Mouse (Mus musculus): ENCODE data around the gene Gnat2. TPM values are rescaled to one million over a fixed set of nuclear protein-coding genes. Genes with fewer than 3 reads are reported as not detected.

Gnat2 gene
- total and polyA plus RNA-seq, 3 experiments: 0.11 TPM; not detected in 2

GRCm38 (mm10) chr3:108069231-108069870 is 23.2 kb upstream of the Gnat2 start:
- intact Hi-C loops (cut with DNase I): no loop called here
- Histone ChIP-seq H3K9ac (ENCODE audit: low read depth, low read length) (no peak overlapping the region), H3K79me2 (replicated peaks; ENCODE audit: control insufficient read depth, insufficient read depth, low read length) (no peaks in the 10 kb centered on the region), H3K27me3 (ENCODE audit: control insufficient read depth, insufficient read depth, low read length) (no peaks in the 10 kb centered on the region), H3K36me3 (ENCODE audit: control insufficient read depth, insufficient read depth, low read length) (no peaks in the 10 kb centered on the region), H3K27ac (no peak overlapping the region; the same call in 1 of the 2 replicates), H3K4me3 (no peak overlapping the region), H3K4me1 (ENCODE audit: control insufficient read depth, insufficient read depth, low read length) (no peaks in the 10 kb centered on the region; the same call in 1 of the 2 replicates)
- peak in 1 of 2 experiments; percentile 46 for DNase-seq
- WGBS: 56% methylated on average over 13 of the region's 13 CpGs
- TF ChIP-seq CTCF (IDR thresholded peaks at IDR 0.05) (no peak), EP300 (IDR thresholded peaks at IDR 0.05; ENCODE audit: insufficient read depth, low read depth, low read length) (no peak), POLR2A (IDR thresholded peaks at IDR 0.05; ENCODE audit: insufficient read depth, low read depth, low read length) (0 out of 2 replicates have a peak, but pooled peaks have one; percentile 24)

GRCm38 (mm10) chr3:108070295-108071293 is 22.0 kb upstream of the Gnat2 start:
- H3K79me2 ChIP-seq (replicated peaks; ENCODE audit: control insufficient read depth, insufficient read depth, low read length): no peaks in the 10 kb centered on the region
- no peaks in the 10 kb centered on the region for H3K27me3 ChIP-seq (ENCODE audit: control insufficient read depth, insufficient read depth, low read length)
- H3K36me3 ChIP-seq (ENCODE audit: control insufficient read depth, insufficient read depth, low read length): no peaks in the 10 kb centered on the region
- H3K4me3 ChIP-seq: no peak overlapping the region
- no peak overlapping the region for H3K9ac ChIP-seq (ENCODE audit: low read depth, low read length)
- 59% methylated on average over 10 of the region's 10 CpGs for WGBS
- no peak overlapping the region for H3K27ac ChIP-seq
- DNase-seq: peak; percentile 66 to 84
- intact Hi-C loops (cut with DNase I): loop anchor here (1.0 to 5.0 kb wide), 2 partner anchors 78 to 132 kb away; partner anchors contain the start of gene Cyb561d1
- TF ChIP-seq EP300 (IDR thresholded peaks at IDR 0.05; ENCODE audit: insufficient read depth, low read depth, low read length): 0 out of 2 replicates have a peak, but pooled peaks have one; percentile 11
- TF ChIP-seq CTCF (IDR thresholded peaks at IDR 0.05): no peak
- TF ChIP-seq POLR2A (IDR thresholded peaks at IDR 0.05; ENCODE audit: insufficient read depth, low read depth, low read length): no peak
- H3K4me1 ChIP-seq (ENCODE audit: control insufficient read depth, insufficient read depth, low read length): no peaks in the 10 kb centered on the region; the same call in 1 of the 2 replicates

GRCm38 (mm10) chr3:108072983-108073569 is 19.5 kb upstream of the Gnat2 start:
- no peak for DNase-seq
- 73% methylated on average over 10 of the region's 10 CpGs for WGBS
- no peaks in the 10 kb centered on the region; the same call in 1 of the 2 replicates for H3K4me1 ChIP-seq (ENCODE audit: control insufficient read depth, insufficient read depth, low read length)
- H3K79me2 ChIP-seq (replicated peaks; ENCODE audit: control insufficient read depth, insufficient read depth, low read length): no peaks in the 10 kb centered on the region
- TF ChIP-seq POLR2A (IDR thresholded peaks at IDR 0.05; ENCODE audit: insufficient read depth, low read depth, low read length) (no peak), CTCF (IDR thresholded peaks at IDR 0.05) (no peak), EP300 (IDR thresholded peaks at IDR 0.05; ENCODE audit: insufficient read depth, low read depth, low read length) (no peak)
- intact Hi-C loops (cut with DNase I): loop anchor here (5.0 kb wide), 1 partner anchor 129 kb away; the partner anchor contains the start of gene Cyb561d1
- no peak overlapping the region for H3K9ac ChIP-seq (ENCODE audit: low read depth, low read length)
- no peak overlapping the region for H3K4me3 ChIP-seq
- H3K27ac ChIP-seq: no peak overlapping the region
- H3K27me3 ChIP-seq (ENCODE audit: control insufficient read depth, insufficient read depth, low read length): no peaks in the 10 kb centered on the region
- H3K36me3 ChIP-seq (ENCODE audit: control insufficient read depth, insufficient read depth, low read length): no peaks in the 10 kb centered on the region

GRCm38 (mm10) chr3:108076836-108077235 is 15.8 kb upstream of the Gnat2 start:
- Histone ChIP-seq H3K36me3 (ENCODE audit: control insufficient read depth, insufficient read depth, low read length) (no peaks in the 10 kb centered on the region), H3K4me1 (ENCODE audit: control insufficient read depth, insufficient read depth, low read length) (no peaks in the 10 kb centered on the region), H3K9ac (ENCODE audit: low read depth, low read length) (no peak overlapping the region), H3K4me3 (no peak overlapping the region), H3K79me2 (replicated peaks; ENCODE audit: control insufficient read depth, insufficient read depth, low read length) (no peaks in the 10 kb centered on the region), H3K27me3 (ENCODE audit: control insufficient read depth, insufficient read depth, low read length) (no peaks in the 10 kb centered on the region), H3K27ac (no peak overlapping the region)
- no peak for DNase-seq
- WGBS: 94% methylated on average over 9 of the region's 9 CpGs
- no peak for TF ChIP-seq CTCF (IDR thresholded peaks at IDR 0.05)
- TF ChIP-seq EP300 (IDR thresholded peaks at IDR 0.05; ENCODE audit: insufficient read depth, low read depth, low read length): no peak
- TF ChIP-seq POLR2A (IDR thresholded peaks at IDR 0.05; ENCODE audit: insufficient read depth, low read depth, low read length): no peak
- intact Hi-C loops (cut with DNase I): no loop called here

- no peaks in the 10 kb centered on the region for H3K27me3 ChIP-seq (ENCODE audit: control insufficient read depth, insufficient read depth, low read length)
- peaks cover 8% of the 10 kb centered on the region; the same call in 1 of the 2 replicates for H3K4me1 ChIP-seq (ENCODE audit: control insufficient read depth, insufficient read depth, low read length)
- DNase-seq: no peak
- no peak overlapping the region for H3K27ac ChIP-seq
- no peaks in the 10 kb centered on the region for H3K79me2 ChIP-seq (replicated peaks; ENCODE audit: control insufficient read depth, insufficient read depth, low read length)
- WGBS: 57% methylated on average over 4 of the region's 4 CpGs
- H3K4me3 ChIP-seq: no peak overlapping the region
- intact Hi-C loops (cut with DNase I): no loop called here
- no peak overlapping the region for H3K9ac ChIP-seq (ENCODE audit: low read depth, low read length)
- H3K36me3 ChIP-seq (ENCODE audit: control insufficient read depth, insufficient read depth, low read length): no peaks in the 10 kb centered on the region
- TF ChIP-seq EP300 (IDR thresholded peaks at IDR 0.05; ENCODE audit: insufficient read depth, low read depth, low read length) (no peak), POLR2A (IDR thresholded peaks at IDR 0.05; ENCODE audit: insufficient read depth, low read depth, low read length) (no peak), CTCF (IDR thresholded peaks at IDR 0.05) (no peak)
These were observed 10.9 kb upstream of the Gnat2 start for GRCm38 (mm10) chr3:108081681-108082080.

All from heart, adult 2 months (tissue).